Mouse (Mus musculus) right cerebral cortex, postnatal 14 days (tissue): ENCODE measurements at regions not wholly inside any gene's neighbourhood (a gene's known extent, or its start where the extent isn't known, plus 50 kb on each side); places are given as distances from the start of the nearest gene placed in this dataset.
A peak's percentile ranks its signal among the peaks of the same experiment; 100 is the strongest.

Experiments used
- DNase-seq: peaks from one replicate; pipeline ENCODE4 v3.0.0; 2022

GRCm38 (mm10) chr2:173930606-173931177 is 145.4 kb upstream of the Stx16 start:
- no peak for DNase-seq

- DNase-seq = no peak
Measured at GRCm38 (mm10) chr2:173935706-173936105, 140.4 kb upstream of the Stx16 start.

DNA sequence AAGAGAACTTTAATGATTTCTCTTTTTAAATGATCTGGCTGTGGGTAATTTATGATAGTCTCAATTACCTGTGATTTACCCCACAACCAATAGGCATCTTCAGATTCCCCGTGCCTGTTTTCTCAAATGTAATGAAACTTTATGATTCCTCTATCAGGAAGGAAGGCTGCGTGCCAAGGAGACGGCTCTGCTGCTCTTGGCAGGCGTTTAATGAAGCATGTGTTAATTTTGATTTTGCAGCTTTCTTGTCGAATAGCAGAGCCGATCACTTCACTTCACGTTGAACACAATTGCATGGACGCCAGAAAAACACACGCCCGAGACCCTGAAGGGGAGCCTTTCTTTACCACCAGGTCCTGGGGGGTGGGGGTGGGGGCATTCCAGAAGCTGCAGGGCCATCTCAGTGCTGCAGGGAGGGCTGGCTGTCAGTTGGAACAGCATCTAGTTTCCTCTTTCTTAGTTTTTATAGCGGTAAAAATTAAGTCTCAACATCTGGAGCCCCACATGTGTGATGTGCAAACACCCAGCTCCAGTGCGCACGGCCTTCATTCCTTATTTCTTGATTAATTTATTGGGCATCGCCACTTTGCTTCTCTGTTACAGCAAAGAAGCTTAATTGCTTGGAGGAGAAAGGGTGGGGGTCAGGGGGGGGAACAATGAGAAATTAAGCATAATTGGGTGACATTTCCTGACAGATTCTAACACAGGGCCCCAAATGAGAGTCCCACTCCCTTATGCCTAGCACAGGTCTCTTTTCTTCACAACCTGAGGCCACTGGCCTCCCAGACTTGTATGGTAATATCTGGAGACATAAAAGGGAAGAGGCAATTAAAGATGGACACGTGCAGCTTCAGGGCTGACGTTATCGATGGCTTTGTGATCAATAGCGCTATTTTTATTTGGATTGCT is 138.3 kb upstream of the Stx16 start:
- DNase-seq = peak; percentile 36

DNA sequence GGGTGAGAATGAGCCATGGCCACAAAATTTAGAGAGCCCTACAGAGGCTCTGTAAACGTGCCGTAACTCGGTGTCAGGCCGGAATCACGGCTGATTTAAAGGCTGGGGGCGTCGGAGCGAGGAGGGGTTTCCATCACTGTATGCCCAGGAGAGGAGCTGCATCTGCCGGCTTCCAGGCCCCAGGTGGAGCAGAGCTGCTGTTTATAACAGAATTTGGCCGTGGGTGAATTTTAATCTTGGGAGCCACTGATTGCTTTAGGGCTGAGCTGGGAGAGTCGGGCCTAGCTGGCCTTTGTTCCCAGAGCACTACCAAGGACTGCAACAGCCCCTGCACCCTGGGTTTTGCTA is 137.7 kb upstream of the Stx16 start:
- DNase-seq = no peak

DNA sequence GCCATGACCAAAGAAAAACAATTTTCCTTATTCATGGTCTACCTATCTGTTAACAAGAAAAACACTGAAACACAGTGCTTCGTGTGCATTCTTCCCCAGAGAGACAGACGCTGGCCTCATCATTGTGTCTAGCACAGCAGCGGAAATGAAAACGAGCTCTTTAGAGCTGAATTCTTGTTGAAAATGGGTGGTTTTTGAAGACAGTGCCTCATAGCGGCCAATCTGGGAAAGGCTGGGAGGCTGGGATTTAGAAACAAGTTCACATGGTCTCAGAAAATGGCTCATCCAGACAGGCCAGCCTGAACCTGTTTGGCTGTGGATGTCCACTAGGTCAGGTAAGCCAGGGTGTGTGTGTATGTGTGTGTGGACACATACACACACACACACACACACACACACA is 130.7 kb upstream of the Stx16 start:
- DNase-seq = no peak

- no peak for DNase-seq
Measured at GRCm38 (mm10) chr2:173948586-173948985, 127.5 kb upstream of the Stx16 start.

- DNase-seq = no peak
Measured at GRCm38 (mm10) chr2:173950164-173950891, 125.8 kb upstream of the Stx16 start.

DNA sequence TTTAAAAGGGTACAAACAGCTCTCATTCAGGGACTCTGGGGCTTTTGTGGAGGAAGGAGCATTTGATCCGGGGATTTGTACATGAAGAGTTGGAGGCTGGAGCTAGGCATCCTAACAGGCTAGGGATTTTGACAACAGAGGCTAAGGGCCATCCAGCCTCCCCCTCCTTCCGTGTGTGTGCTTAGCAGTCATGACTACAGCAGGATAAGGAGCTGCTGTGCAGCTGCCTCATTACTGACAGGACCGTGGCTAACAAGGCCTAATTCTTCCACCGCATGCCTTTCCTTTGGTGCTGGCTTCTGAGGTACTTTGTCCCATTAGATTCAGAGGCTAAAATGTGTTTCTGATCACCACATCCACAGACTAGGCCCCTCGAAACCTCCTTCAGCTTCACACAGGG is 110.0 kb upstream of the Stx16 start:
- no peak for DNase-seq

GRCm38 (mm10) chr2:173970789-173971188 is 105.3 kb upstream of the Stx16 start:
- DNase-seq = no peak

DNA sequence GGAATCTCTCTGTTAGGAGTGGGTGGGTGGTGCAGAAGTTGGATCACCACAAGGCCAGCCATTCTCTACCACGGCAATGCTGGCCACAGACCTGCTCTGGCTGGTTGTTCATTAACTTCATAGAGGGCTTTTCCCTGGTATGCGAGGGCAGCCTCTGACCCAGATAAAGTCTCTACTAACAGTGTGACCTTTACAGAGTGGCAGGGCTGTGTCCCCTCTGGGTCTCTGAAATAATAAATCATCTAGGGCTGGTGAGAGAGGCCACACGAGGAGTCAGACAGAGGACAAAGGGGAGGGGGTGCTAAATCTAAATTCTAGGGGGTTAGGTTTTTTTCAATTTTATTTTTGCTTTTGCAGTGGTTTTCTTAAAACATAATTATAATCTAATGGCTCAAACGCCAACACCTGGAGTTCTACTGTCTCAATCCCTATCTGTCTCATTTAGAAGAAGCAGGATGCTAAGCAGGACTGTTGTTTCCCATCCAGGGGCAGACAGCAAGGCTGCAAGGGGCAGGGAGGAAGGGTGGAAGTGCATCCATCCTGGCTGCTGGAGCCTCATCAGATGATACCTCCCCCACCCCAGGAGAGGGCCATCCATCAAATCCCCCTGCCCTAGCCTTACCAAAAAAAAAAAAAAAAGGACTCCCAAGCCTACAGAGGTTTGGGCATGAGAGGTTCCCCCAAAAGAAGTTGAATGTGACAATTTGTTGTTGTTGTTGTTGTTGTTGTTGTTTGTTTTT is 99.6 kb upstream of the Stx16 start:
- no peak for DNase-seq

DNA sequence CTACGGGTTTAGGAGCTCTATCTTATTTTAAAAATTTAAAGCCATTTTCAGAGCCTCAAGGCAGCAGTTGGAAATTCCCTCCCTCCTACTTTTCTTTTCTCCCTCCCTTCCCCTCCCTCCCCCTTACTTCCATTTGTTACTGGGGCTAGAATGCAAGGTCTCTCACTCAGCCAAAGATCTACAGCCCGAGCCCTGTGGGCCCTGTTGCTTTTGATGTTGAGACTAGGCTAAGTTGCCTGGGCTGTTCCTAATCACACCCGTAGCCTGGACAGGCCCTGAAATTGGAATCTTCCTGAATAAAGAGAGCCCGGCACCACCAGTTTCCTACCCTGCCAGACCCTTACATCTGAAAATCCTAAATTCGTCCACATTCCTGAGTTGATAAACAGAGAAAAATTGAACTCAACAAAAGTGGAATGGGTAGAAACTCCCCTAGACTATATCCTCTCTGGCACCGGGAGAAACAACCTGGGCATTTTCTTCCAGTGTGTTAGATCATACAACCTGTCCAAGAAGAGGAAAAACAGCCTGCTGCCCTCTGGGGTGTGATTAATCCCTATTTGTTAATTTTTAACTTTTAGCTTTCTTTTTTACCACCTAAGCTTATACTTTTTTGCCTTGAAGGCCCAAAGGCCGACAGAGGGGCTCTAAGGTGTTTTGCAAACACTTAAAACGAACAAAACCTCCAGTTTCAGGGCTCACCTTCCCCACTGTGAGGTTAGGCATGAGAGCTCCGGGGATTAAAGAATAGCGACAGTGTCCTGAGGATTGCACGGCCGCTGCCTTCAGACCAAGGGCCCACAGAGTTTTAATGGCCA is 98.7 kb upstream of the Stx16 start:
- no peak for DNase-seq

- DNase-seq = no peak
Measured at GRCm38 (mm10) chr2:173978138-173978765, 97.9 kb upstream of the Stx16 start.

DNA sequence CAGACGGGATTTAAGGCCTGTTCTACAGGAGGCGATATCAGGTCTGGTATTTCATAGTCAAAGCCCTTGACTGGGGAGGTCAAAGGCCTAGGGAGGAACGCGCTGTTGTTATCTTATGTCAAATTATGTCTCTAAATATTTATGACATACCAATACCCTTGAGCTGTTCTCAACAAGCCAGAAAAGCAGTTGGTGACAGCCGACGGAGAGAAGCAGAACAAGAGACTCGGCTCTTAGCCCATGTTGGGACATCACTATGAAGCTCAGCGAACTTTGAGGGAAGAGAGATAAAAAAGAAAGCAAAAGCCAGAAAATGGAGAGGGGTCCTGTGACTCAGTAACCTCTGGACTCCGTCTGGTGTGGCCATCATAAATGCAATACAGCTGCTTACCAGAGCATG is 95.1 kb upstream of the Stx16 start:
- DNase-seq = no peak

GRCm38 (mm10) chr2:173987516-173987915 is 88.6 kb upstream of the Stx16 start:
- no peak for DNase-seq

GRCm38 (mm10) chr2:173987921-173988320 is 88.2 kb upstream of the Stx16 start:
- DNase-seq = no peak

- no peak for DNase-seq
Measured at GRCm38 (mm10) chr2:173988641-173989336, 87.3 kb upstream of the Stx16 start.

DNA sequence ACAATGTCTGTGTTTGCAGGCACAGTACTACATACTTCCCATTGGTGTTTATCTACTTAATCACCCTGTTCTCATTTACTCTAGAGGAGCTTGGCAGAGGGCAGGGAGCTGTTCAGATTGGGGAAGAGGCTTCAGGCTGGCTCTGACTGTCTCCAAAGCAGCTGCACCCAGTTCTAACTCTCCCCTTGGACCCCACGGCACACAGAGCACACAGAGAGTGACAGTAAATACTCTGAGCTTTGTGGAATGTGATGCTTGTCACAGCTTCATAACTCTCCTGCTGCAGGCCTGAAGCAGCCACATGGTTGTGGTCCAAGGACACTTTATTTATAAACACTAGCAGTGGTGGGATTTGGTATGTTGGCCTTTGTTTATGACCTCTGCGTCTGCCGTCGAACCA is 85.4 kb upstream of the Stx16 start:
- DNase-seq = no peak

DNA sequence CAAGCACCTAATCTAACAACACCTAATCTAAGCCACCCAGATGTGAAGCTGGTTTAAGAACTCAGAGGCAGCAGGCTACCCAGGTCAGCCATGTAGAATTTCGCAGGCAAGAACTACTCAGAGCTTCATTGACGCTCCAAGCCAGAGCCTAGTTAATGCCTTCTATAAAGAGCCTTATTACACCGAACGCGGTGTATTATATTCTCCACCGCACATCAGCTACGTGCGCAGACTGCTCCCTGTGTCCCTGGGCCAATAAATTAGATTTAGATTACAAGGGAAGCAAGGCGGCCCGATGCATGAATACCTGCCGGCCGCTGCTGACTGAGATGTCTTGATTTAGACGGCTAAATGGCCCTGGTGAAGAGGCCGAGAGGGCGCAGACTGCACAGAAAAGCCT is 84.7 kb upstream of the Stx16 start:
- DNase-seq = no peak

DNA sequence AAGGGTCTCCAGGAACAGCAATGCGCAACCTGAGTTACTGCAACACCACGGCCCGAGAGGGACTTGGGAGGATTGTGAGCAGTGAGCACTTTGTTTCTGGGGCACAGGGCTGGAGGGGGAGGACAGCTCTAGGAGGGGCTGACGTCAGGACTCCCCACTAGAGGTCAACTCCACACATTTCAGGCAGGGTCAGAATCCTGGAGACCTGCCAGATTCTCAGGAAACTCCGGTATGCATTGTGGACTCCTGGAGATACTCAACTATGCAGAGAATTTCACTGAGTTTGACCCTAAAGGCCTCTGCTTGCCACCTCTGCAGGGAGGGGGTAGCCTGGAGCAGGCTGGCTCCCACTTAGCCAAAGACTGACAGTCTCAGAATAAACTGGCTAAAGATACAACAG is 84.1 kb upstream of the Stx16 start:
- DNase-seq = no peak

- no peak for DNase-seq
Measured at GRCm38 (mm10) chr2:173993431-173993955, 82.6 kb upstream of the Stx16 start.
